8 mouse cellular contexts compared by ENCODE assay signal in the genomic region with DNA sequence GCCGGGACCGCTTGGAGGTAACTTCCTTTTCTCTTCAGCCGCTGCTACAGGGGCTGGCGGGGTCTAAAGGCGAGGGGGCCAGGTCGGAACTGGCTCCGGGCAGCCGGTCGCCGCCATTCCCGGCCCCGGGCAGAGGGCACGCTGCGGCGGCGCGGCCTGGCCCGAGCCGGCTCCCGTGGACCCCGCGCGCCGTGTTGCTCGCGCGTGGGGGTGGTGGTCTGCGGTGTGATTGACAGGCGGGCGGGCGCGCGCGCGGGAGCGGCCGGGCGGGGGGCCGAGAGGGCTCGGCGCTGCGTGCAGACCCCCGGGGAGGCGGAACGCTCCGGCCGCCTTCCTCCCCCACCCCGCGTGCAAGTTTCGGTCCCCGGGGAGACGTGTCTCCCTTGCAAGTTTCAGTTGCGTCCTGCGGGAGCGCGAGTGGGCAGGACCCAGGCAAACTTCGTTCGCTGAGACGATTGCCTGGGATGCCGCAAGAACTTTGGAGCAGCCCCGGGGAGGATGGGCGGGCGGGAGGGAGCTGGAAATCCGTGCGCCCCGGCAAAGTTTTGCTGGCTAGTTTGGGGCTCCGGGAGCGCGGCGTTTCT. TPM values are rescaled to one million over a fixed set of nuclear protein-coding genes. Genes with fewer than 3 reads are reported as not detected.
A peak's percentile ranks its signal among the peaks of the same experiment; 100 is the strongest.
DNase-seq lines count a peak whose midpoint lies in the region; ATAC-seq and TF ChIP-seq lines count a peak whose summit lies in the region.

No protein-coding gene starts in this region.

- no peak; the same call in 1 of the 2 replicates for TF ChIP-seq CTCF in gastrocnemius, adult 2 months (IDR thresholded peaks at IDR 0.05)
- TF ChIP-seq CTCF in hindbrain, postnatal 0 days (IDR thresholded peaks at IDR 0.05; ENCODE audit: low read depth): no peak

- DNase-seq in cerebellum, postnatal 14 days: peak; percentile 62 to 72
- DNase-seq in gastrocnemius, adult 2 months: peak; percentile 75
- peak; percentile 69 for DNase-seq in hindbrain, postnatal 0 days (ENCODE audit: low spot score)
- peak; percentile 28 to 47 for DNase-seq in left cerebral cortex, postnatal 36 days (ENCODE audit: low spot score in 2 of 2)
- DNase-seq in right cerebral cortex, postnatal 25 days: peak; percentile 52
- DNase-seq in yolk sac, embryonic 10.5 days (ENCODE audit: low spot score): peak; percentile 63

- peak overlapping the region; percentile 83 for H3K4me3 ChIP-seq in gastrocnemius, adult 2 months
- peak overlapping the region; percentile 94 for H3K4me3 ChIP-seq in hindbrain, postnatal 0 days (ENCODE audit: low read length)

- no peaks in the 10 kb centered on the region for H3K9me3 ChIP-seq in hindbrain, postnatal 0 days (ENCODE audit: low read length)

- H3K27ac ChIP-seq in gastrocnemius, adult 2 months: peak overlapping the region; percentile 93
- peak overlapping the region; percentile 98 for H3K27ac ChIP-seq in hindbrain, postnatal 0 days

- H3K27me3 ChIP-seq in hindbrain, postnatal 0 days (ENCODE audit: insufficient read depth, low read length): no peaks in the 10 kb centered on the region

- no peaks in the 10 kb centered on the region for H3K36me3 ChIP-seq in hindbrain, postnatal 0 days (ENCODE audit: insufficient read depth, low read length)

- peak; percentile 17 for ATAC-seq in activated CD4-positive, CD25-positive, alpha-beta regulatory T cell, adult 4 months
- peak; percentile 89 for ATAC-seq in hindbrain, postnatal 0 days
- ATAC-seq in megakaryocyte-erythroid progenitor cell, adult 5-6 weeks (replicated peaks; ENCODE audit: low FRiP score, low TSS enrichment, poor library complexity, severe bottlenecking): peak; percentile 48; the same call in 1 of the 2 replicates

- WGBS in hindbrain, postnatal 0 days: 2% methylated on average over 63 of the region's 70 CpGs

- 0 out of 2 replicates have a peak, but pooled peaks cover 2% of the 10 kb centered on the region for H3K4me1 ChIP-seq in hindbrain, postnatal 0 days (ENCODE audit: insufficient read depth, low read length)

- intact Hi-C loops in gastrocnemius, adult 2 months (cut with DNase I): loop anchor here (2.0 kb wide), 1 partner anchor 110 kb away; a partner anchor contains a TSS
- intact Hi-C loops in left cerebral cortex, postnatal 36 days (cut with DNase I): loop anchor here (2.0 to 5.0 kb wide), 2 partner anchors 79 to 102 kb away; no protein-coding TSS in a partner anchor

- peak overlapping the region; percentile 70 for H3K4me2 ChIP-seq in hindbrain, postnatal 0 days (ENCODE audit: low read depth, low read length)

- peak overlapping the region; percentile 87 for H3K9ac ChIP-seq in hindbrain, postnatal 0 days (replicated peaks; ENCODE audit: low read length)

RNA-seq across cellular contexts. Expression of a gene that starts 0.6 kb away (rescaled TPM):
- 1 to 10 TPM; 6.1 to 7.1 TPM for polyA plus RNA-seq in activated CD4-positive, CD25-positive, alpha-beta regulatory T cell, adult 4 months (2017; shearing (Covaris generic))
- total RNA-seq in gastrocnemius, adult 2 months (2021): 1 to 10 TPM; 2.6 to 4.0 TPM
- 16.8 and 24.0 TPM in 2 replicates for total RNA-seq in hindbrain, postnatal 0 days (2014; rRNA removed)
- 6.9 and 7.8 TPM in 2 replicates for polyA plus RNA-seq in hindbrain, postnatal 0 days (2015; fragmentation: Nextera tagmentation; extraction: Ambion mirVana)
- 10 to 100 TPM; 20.0 to 20.4 TPM for total RNA-seq in left cerebral cortex, postnatal 36 days (2021)
- 38.6 and 43.4 TPM in 2 replicates for total RNA-seq in megakaryocyte-erythroid progenitor cell, adult 5-6 weeks (2014; fragmentation: Nextera tagmentation)
- 31.8 and 53.7 TPM in 2 replicates for total RNA-seq in megakaryocyte-erythroid progenitor cell, adult 5-6 weeks (2017)

Comparison
In these comparisons a context has a peak if more than half of its experiments do, and no peak if none do; other contexts are left out.
1. Peak in every context shown above with its lines: DNase-seq, ATAC-seq, H3K4me3 ChIP-seq and H3K27ac ChIP-seq.
2. ATAC-seq: peak in every context shown above with its lines; median percentile 89 in hindbrain, postnatal 0 days; 48 in megakaryocyte-erythroid progenitor cell, adult 5-6 weeks; 17 in activated CD4-positive, CD25-positive, alpha-beta regulatory T cell, adult 4 months.